Mouse (Mus musculus) CH12.LX (cell line): ENCODE data around the gene Tsku. TPM values are rescaled to one million over a fixed set of nuclear protein-coding genes. Genes with fewer than 3 reads are reported as not detected.

Experiments used
- DNase-seq: peaks from one replicate; pipeline ENCODE4 v3.0.0-alpha.2; 2013; ENCODE audit errors: extremely low read depth
- H3K27ac ChIP-seq: 2 replicates; pipeline ENCODE4 v1.5.1; 2012; ENCODE audit warnings: low read depth, mild to moderate bottlenecking, control low read depth, moderate library complexity; ENCODE audit not compliant: insufficient read depth
- H3K27me3 ChIP-seq: replicated peaks from 2 replicates; pipeline ENCODE3; 2012; ENCODE audit warnings: inconsistent platforms
- H3K36me3 ChIP-seq, 2 experiments: replicated peaks in 1 of 2; 2 replicates each; pipeline versions ENCODE3 to v1.6.1; 2012; ENCODE audit warnings: inconsistent platforms in 1 of 2, low read length in 1 of 2, mild to moderate bottlenecking in 1 of 2, mixed read lengths in 1 of 2, moderate library complexity in 1 of 2; ENCODE audit not compliant: control insufficient read depth in 1 of 2, insufficient read depth in 1 of 2
- H3K4me1 ChIP-seq, 2 experiments: 2 replicates each; pipeline ENCODE4 v1.6.1; 2012; ENCODE audit warnings: inconsistent platforms in 1 of 2, moderate library complexity in 1 of 2; ENCODE audit not compliant: insufficient read depth in 2 of 2, control insufficient read depth in 1 of 2
- H3K4me2 ChIP-seq: 2 replicates; pipeline ENCODE4 v1.6.1; 2012; ENCODE audit warnings: low read depth, mild to moderate bottlenecking, control low read depth; ENCODE audit not compliant: poor library complexity, insufficient read depth, severe bottlenecking
- H3K4me3 ChIP-seq, 3 experiments: fragments of 150-350 bp in 1 of 3; sonication (generic) in 1 of 3; replicated peaks in 1 of 3; 2 replicates each; pipeline versions ENCODE3 to v1.5.1; 2011 to 2012; ENCODE audit warnings: low read depth in 2 of 3, low read length in 2 of 3, mild to moderate bottlenecking in 2 of 3, moderate library complexity in 2 of 3, control low read depth in 1 of 3, improper control_type of control experiment in 1 of 3, inconsistent platforms in 1 of 3, mixed read lengths in 1 of 3; ENCODE audit not compliant: poor library complexity in 1 of 3
- H3K79me2 ChIP-seq: replicated peaks from 2 replicates; pipeline ENCODE4 v1.6.1; 2012; ENCODE audit warnings: mild to moderate bottlenecking, moderate library complexity; ENCODE audit not compliant: control insufficient read depth, poor library complexity, insufficient read depth, severe bottlenecking; ENCODE audit errors: extremely low read depth
- H3K9ac ChIP-seq: 2 replicates; pipeline ENCODE4 v1.6.1; 2012; ENCODE audit warnings: low read depth, mild to moderate bottlenecking, control low read depth, moderate library complexity; ENCODE audit not compliant: insufficient read depth
- H3K9me3 ChIP-seq: replicated peaks from 2 replicates; pipeline ENCODE3; 2012; ENCODE audit warnings: low read length, inconsistent platforms, mixed read lengths
- BHLHE40 ChIP-seq: IDR thresholded peaks from 2 replicates; pipeline ENCODE4 v1.6.1; 2011; ENCODE audit warnings: mild to moderate bottlenecking, low read depth, low read length, improper control_type of control experiment
- CHD1 ChIP-seq: IDR thresholded peaks from 2 replicates; pipeline ENCODE4 v1.6.1; 2012; ENCODE audit warnings: low read depth, low read length, improper control_type of control experiment, inconsistent platforms
- CHD2 ChIP-seq: IDR thresholded peaks from 2 replicates; pipeline ENCODE4 v1.6.1; 2011; ENCODE audit warnings: low read length, improper control_type of control experiment
- CTCF ChIP-seq, 2 experiments: IDR thresholded peaks in 1 of 2; conservative IDR thresholded peaks in 1 of 2; 2 replicates each; pipeline ENCODE4 v1.5.1; 2011 to 2012; ENCODE audit warnings: low read depth in 2 of 2, low read length in 2 of 2, improper control_type of control experiment in 1 of 2, inconsistent platforms in 1 of 2, mild to moderate bottlenecking in 1 of 2, moderate library complexity in 1 of 2
- E2F4 ChIP-seq: IDR thresholded peaks from 2 replicates; pipeline ENCODE4 v1.6.1; 2011; ENCODE audit warnings: low read depth, low read length, improper control_type of control experiment; ENCODE audit not compliant: insufficient replicate concordance
- ELF1 ChIP-seq: IDR thresholded peaks from 2 replicates; pipeline ENCODE4 v1.6.1; 2014; ENCODE audit warnings: low read depth, mild to moderate bottlenecking, inconsistent platforms, low read length, improper control_type of control experiment
- EP300 ChIP-seq: IDR thresholded peaks from 2 replicates; pipeline ENCODE4 v1.6.1; 2011; ENCODE audit warnings: low read length, improper control_type of control experiment
- ETS1 ChIP-seq: conservative IDR thresholded peaks from 2 replicates; pipeline ENCODE4 v1.6.1; 2012; ENCODE audit warnings: low read depth, mild to moderate bottlenecking, inconsistent platforms, low read length, improper control_type of control experiment, moderate library complexity
- GABPA ChIP-seq: IDR thresholded peaks from 2 replicates; pipeline ENCODE4 v1.6.1; 2012; ENCODE audit warnings: low read depth, low read length, improper control_type of control experiment, inconsistent platforms; ENCODE audit not compliant: insufficient replicate concordance
- HCFC1 ChIP-seq: IDR thresholded peaks from 2 replicates; pipeline ENCODE4 v1.6.1; 2012; ENCODE audit warnings: low read depth, mild to moderate bottlenecking, inconsistent platforms, low read length, improper control_type of control experiment
- JUN ChIP-seq: IDR thresholded peaks from 2 replicates; pipeline ENCODE4 v1.6.1; 2011; ENCODE audit warnings: low read depth, mild to moderate bottlenecking, low read length, improper control_type of control experiment, moderate library complexity; ENCODE audit not compliant: insufficient read depth
- KAT2A ChIP-seq: IDR thresholded peaks from 2 replicates; pipeline ENCODE4 v1.6.1; 2012; ENCODE audit warnings: low read length, improper control_type of control experiment, inconsistent platforms; ENCODE audit not compliant: insufficient replicate concordance
- MAFK ChIP-seq: IDR thresholded peaks from 2 replicates; pipeline ENCODE4 v1.6.1; 2011; ENCODE audit warnings: low read length, improper control_type of control experiment; ENCODE audit not compliant: insufficient replicate concordance
- MAX ChIP-seq: IDR thresholded peaks from 2 replicates; pipeline ENCODE4 v1.6.1; 2011; ENCODE audit warnings: low read length, improper control_type of control experiment
- MYC ChIP-seq: IDR thresholded peaks from 2 replicates; pipeline ENCODE4 v1.6.1; 2011; ENCODE audit warnings: low read depth, mild to moderate bottlenecking, improper control_type of control experiment, low read length
- NELFE ChIP-seq: IDR thresholded peaks from 2 replicates; pipeline ENCODE4 v1.6.1; 2011; ENCODE audit warnings: low read depth, low read length, improper control_type of control experiment
- NRF1 ChIP-seq: IDR thresholded peaks from 2 replicates; pipeline ENCODE4 v1.6.1; 2014; ENCODE audit warnings: low read depth, mild to moderate bottlenecking, inconsistent platforms, low read length, improper control_type of control experiment, moderate library complexity
- PAX5 ChIP-seq: IDR thresholded peaks from 2 replicates; pipeline ENCODE4 v1.6.1; 2012; ENCODE audit warnings: low read length, inconsistent platforms, mixed read lengths
- POLR2AphosphoS2 ChIP-seq: IDR thresholded peaks from 2 replicates; pipeline ENCODE4 v1.6.1; 2011; ENCODE audit warnings: low read depth, low read length, improper control_type of control experiment
- RCOR1 ChIP-seq: conservative IDR thresholded peaks from 2 replicates; pipeline ENCODE4 v1.6.1; 2012; ENCODE audit warnings: low read depth, mild to moderate bottlenecking, inconsistent platforms, low read length, improper control_type of control experiment
- SMC3 ChIP-seq: IDR thresholded peaks from 2 replicates; pipeline ENCODE4 v1.6.1; 2011; ENCODE audit warnings: low read depth, low read length, improper control_type of control experiment
- TCF12 ChIP-seq: IDR thresholded peaks from 2 replicates; pipeline ENCODE4 v1.6.1; 2014; ENCODE audit warnings: low read depth, mild to moderate bottlenecking, inconsistent platforms, low read length, improper control_type of control experiment
- UBTF ChIP-seq: IDR thresholded peaks from 2 replicates; pipeline ENCODE4 v1.6.1; 2012; ENCODE audit warnings: low read depth, mild to moderate bottlenecking, inconsistent platforms, low read length, improper control_type of control experiment, moderate library complexity
- USF1 ChIP-seq: IDR thresholded peaks from 2 replicates; pipeline ENCODE4 v1.6.1; 2014; ENCODE audit warnings: low read depth, mild to moderate bottlenecking, inconsistent platforms, low read length, improper control_type of control experiment
- USF2 ChIP-seq: conservative IDR thresholded peaks from 2 replicates; pipeline ENCODE4 v1.6.1; 2011; ENCODE audit warnings: low read depth, low read length, improper control_type of control experiment
- ZC3H11A ChIP-seq: IDR thresholded peaks from 2 replicates; pipeline ENCODE4 v1.6.1; 2012; ENCODE audit warnings: low read depth, mild to moderate bottlenecking, inconsistent platforms, low read length, improper control_type of control experiment
- dilution Hi-C: fragments of 300-500 bp; cut with MboI; formaldehyde crosslinking; loops from 2 replicates; pipeline ENCODE4 v1.14.3; 2020; ENCODE audit warnings: low sequenced_read_pairs; ENCODE audit not compliant: extremely low pct_unique_long_range_greater_than_20kb, extremely low pct_ligation_motif_present
- in situ Hi-C: fragments of 300-500 bp; cut with MboI; formaldehyde crosslinking; loops from 3 replicates; pipeline ENCODE4 v1.14.3; 2019; ENCODE audit warnings: low sequenced_read_pairs, low pct_ligation_motif_present, low pct_unique_long_range_greater_than_20kb, mixed read lengths
- polyA plus RNA-seq: library from polyadenylated mRNA; unstranded; fragments of >175 nt; gene quantifications from 2 replicates; pipeline ENCODE4 v1.2.1, GENCODE M21; 2012; ENCODE audit warnings: low read depth; ENCODE audit not compliant: insufficient read length
- total RNA-seq, 2 experiments: library from RNA; depleted of rRNA; stranded (reverse); fragments of 300-350 nt in 1 of 2; fragments of >200 nt in 1 of 2; gene quantifications; 2 replicates each; pipeline ENCODE4 v1.2.3; 2012 to 2014

Tsku gene
- total and polyA plus RNA-seq, 3 experiments, result 1.4 to 3.9 (median 3.9) TPM

GRCm38 (mm10) chr7:98377257-98377656, 16.1 kb upstream of the Tsku start:
- TF ChIP-seq KAT2A (no peak), MYC (peak; percentile 53; the same call in 1 of the 2 replicates), JUN (no peak), E2F4 (no peak), BHLHE40 (peak; percentile 39; the same call in 1 of the 2 replicates), USF2 (peak; percentile 28; the same call in 1 of the 2 replicates), USF1 (peak; percentile 15; the same call in 1 of the 2 replicates), HCFC1 (no peak), ETS1 (0 out of 2 replicates have a peak, but pooled peaks have one; percentile 33), TCF12 (no peak), MAX (peak; percentile 41; the same call in 1 of the 2 replicates), GABPA (no peak), NELFE (no peak), NRF1 (no peak)
- in situ Hi-C loops (no loop called here), dilution Hi-C loops (no loop called here)
- Histone ChIP-seq H3K27ac (no peak overlapping the region), H3K9ac (no peak overlapping the region), H3K4me3 (no peak overlapping the region), H3K79me2 (no peaks in the 10 kb centered on the region), H3K4me1 (peaks cover 6 to 28% of the 10 kb centered on the region in 2 experiments; a peak in 3 of 4 replicates), H3K9me3 (peaks cover 5% of the 10 kb centered on the region), H3K4me2 (peak overlapping the region; percentile 11), H3K27me3 (no peaks in the 10 kb centered on the region), H3K36me3 (no peaks in the 10 kb centered on the region)
- DNase-seq, result peak; percentile 80

GRCm38 (mm10) chr7:98371161-98371560, 10.0 kb upstream of the Tsku start:
- no peaks in the 10 kb centered on the region for H3K79me2 ChIP-seq
- H3K4me3 ChIP-seq, result no peak overlapping the region
- in situ Hi-C loops, result no loop called here
- H3K36me3 ChIP-seq, result no peaks in the 10 kb centered on the region
- TF ChIP-seq NRF1 (no peak), KAT2A (no peak), E2F4 (no peak), SMC3 (no peak), HCFC1 (no peak), MAFK (no peak), PAX5 (no peak), MAX (no peak), UBTF (no peak), USF2 (no peak), RCOR1 (no peak), ZC3H11A (no peak), POLR2AphosphoS2 (no peak), CHD1 (no peak), USF1 (no peak), EP300 (no peak), CHD2 (no peak), ELF1 (no peak), CTCF (conservative IDR thresholded peaks at IDR 0.05 in 1 of 2, IDR thresholded peaks at IDR 0.05 in 1 of 2; ENCODE audit: low read depth in 2 of 2, low read length in 2 of 2) (no peak)
- TF ChIP-seq, all 38 proteins: peak for 0
- Histone ChIP-seq H3K27me3 (no peaks in the 10 kb centered on the region), H3K4me1 (peaks cover 0 to 5% of the 10 kb centered on the region in 2 experiments; a peak in 1 of 4 replicates), H3K9me3 (peaks cover 5% of the 10 kb centered on the region), H3K4me2 (no peak overlapping the region), H3K27ac (no peak overlapping the region), H3K9ac (no peak overlapping the region)
- no peak for DNase-seq
- dilution Hi-C loops, result no loop called here
